Mouse (Mus musculus): ENCODE data around the gene Slc16a6.
"Not testable (repeated sequence)": the region's sequence is repeated elsewhere in the genome, so short reads cannot be mapped to it uniquely, and the experiment has no call there.

Gene Slc16a6

DNA sequence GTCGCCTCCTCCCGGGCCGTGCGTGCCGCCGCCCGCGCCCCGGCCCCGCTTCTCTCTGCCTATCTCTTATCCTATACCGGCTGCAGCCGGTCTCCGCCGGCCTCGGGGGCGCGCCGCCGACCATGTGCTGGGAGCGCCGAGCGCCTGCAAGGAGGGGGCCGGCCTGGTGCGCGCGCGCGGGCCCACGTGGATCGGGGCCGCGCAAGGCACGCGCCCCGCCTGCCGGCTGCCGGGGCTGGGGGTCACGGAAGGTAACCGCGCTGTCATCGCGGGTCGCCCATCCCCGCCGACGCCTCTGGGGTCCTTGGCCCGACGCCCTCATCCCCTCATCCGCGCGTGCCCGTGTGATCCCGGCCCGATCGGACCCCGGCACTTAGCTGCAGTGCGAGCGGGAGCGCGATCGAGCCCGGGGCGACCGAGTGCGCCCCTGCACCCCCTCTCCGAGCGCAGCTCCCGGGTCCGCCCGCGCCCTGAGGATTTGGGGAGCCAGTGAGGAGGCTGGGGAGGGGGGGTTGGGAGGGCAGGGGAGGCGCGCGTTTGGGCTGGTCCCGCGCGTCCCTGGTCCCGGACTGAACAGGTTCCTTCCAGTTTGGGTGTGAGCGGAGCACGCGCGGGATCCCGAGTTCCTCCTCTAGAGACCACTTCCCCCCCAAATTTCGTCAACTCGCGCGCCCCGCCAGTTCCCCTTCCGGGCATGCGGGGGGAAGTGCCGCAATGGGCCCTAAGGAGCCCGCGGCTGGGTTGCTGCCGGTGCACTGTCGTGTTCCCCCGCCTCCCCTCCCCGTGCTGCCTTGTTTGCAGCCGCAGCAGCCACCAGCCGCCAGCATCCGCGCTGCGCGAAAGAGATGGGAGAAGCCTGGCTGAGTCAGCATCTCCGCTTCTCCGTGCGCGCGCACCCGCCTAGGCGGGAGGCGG, at the start of gene Slc16a6, which contains the start of gene Arsg:
Slc16a6 (minus strand) TSS at position 428 of the 915 bp plus-strand sequence.
Arsg (plus strand) TSS at position 204 of the 915 bp plus-strand sequence.
- no peak for DNase-seq (ENCODE audit: extremely low read depth, insufficient read length, low spot score)

DNA sequence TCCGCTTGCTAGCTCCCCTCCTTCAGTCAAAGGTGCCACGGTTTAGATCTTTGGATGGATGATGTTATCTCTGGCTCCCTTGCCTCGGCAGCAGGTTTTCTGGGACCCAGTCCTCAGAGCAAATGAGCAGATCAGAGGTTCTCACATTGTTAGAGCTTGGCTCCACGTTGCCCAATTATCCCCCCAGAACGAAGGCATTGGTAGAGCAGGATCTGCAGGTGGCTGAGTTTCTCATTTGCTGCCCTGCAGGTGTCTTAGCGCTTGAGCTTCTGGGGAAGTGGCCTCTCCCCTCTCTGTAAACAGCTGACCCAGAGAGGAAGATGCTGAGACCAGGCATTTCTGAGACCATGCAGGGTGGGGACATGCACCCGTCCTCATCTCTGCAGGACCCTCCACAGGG, 47.6 kb upstream of the Slc16a6 start:
- DNase-seq (ENCODE audit: extremely low read depth, insufficient read length, low spot score) = no peak

DNA sequence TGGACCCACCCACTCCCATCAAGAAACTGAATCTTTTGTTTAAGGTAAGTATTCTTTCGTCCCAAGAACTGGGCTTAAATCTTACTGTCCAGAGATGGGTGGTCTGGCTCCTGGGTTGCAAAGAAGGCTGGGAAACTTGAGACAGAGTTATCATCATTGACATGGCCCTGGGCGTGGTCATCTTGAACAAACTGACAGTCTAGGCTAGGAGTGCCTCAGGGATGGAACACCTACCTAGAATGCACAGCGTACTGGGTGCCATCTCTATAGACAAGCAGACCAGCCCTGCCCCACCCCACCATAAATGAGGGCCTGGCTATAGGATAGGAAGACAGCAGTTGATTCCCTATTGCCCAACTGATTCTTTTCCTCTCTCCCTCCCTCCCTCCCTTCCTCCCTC, 44.4 kb upstream of the Slc16a6 start:
- no peak for DNase-seq (ENCODE audit: extremely low read depth, insufficient read length, low spot score)

DNA sequence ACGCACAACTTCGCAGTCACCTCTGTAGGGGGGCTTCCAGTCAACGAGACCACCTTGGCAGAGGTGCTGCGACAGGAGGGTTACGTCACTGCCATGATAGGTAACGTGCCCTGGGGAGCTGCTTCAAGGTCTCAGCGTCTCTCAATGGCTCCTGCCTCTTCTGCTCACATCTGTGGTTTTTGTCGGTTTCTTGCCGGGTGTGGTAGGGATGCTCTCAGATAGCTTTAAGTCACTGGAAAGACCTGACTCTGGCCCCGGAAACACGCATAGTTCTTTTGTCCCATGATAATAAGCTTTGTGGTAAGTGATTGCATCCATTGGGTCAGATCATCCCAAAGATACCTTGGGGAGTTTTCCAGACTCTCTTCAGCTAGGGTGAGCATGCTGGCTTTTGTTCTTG, 43.9 kb upstream of the Slc16a6 start:
- no peak for DNase-seq (ENCODE audit: extremely low read depth, insufficient read length, low spot score)

DNA sequence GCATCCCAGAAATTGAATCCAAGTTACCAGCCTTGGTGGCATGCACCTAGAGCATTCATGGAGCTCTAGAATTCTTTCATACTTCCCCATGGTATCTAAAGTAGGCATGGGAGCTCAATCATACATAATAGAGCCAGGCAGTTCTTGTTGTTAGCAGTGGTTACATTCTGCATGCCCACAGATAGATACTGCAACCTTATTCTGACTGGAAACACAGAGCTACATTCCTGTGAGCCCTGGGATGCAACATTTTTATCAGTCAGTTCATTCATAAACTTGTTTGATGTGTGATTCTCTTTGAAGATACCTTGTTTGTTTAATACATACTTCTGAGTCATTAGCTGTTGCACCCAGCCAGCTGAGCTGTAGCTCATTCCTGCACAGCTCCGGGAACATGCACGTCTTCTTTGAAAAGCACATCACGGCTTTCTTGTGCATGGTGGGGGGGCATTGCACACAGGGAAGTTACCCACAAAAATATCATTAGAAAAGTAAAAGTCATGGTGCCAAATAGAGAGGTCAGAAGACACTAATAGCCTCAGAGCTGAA, 40.7 kb upstream of the Slc16a6 start:
- DNase-seq (ENCODE audit: extremely low read depth, insufficient read length, low spot score) = no peak

DNA sequence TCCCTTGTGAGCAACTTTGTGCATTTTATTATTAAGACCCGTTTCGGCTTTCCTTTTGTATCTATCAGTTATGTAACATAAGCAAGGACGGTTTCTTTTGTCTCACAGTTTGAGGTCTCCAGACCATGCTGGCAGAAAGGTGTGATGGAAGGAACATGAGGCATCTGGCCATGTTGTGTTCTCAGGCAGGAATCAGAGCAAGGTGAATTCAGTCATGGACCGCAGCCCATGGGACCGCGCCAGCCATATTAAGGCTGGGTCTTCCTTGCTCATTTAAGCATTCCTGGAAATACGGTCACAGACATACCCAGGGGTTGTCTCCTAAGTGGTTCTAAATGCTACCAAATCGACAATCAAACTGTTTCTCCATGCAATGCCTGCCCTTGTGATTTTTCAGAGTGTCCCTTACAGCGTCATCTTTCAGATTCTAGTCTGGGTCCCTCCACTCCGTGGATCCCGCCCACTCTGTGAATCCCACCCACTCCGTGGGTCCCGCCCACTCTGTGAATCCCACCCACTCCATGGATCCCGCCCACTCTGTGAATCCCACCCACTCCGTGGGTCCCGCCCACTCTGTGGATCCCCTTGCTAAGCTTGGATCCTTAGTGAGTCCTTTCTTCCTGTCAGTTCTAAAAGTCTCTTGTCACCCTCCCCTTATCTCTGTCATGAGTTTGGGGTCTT, 39.7 kb upstream of the Slc16a6 start:
- no peak for DNase-seq (ENCODE audit: extremely low read depth, insufficient read length, low spot score)

DNA sequence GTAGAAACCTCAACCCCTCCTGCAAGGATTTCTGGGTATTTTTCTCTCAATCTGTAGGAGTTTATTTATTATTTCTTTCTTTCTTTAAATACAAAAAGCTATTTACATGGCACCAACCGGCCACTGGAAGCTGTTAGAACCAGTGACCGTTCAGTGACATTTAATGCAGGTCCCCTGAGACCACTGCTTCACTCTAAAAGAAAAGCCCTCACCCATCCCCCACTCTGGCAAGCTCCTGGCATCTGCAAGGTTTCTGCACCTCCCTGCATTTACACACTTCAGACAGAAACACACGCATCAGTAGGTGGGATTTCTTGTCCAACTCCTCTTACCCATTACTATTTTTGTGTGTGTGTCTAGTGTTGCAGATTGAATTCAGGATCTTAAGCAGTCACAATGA, 33.7 kb upstream of the Slc16a6 start:
- no peak for DNase-seq (ENCODE audit: extremely low read depth, insufficient read length, low spot score)

DNA sequence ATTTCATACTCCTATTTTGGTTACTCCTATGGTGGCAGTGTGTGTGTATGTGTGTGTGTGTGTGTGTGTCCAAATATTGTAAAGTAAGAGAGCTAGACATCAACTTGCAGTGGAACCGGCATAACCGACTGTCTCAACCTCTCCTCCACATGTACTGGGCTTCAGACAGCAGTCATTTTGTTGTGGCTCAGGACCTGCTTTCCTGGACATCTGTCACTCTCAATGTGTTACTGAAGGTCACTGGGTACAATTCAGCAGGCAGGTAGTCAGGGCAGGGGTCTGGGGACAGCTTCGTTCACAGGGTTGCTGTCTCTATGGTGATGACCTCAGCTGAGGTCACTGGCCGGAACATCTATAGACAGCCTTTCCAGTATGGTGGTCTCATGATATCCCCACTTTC, 32.4 kb upstream of the Slc16a6 start:
- no peak for DNase-seq (ENCODE audit: extremely low read depth, insufficient read length, low spot score)

DNA sequence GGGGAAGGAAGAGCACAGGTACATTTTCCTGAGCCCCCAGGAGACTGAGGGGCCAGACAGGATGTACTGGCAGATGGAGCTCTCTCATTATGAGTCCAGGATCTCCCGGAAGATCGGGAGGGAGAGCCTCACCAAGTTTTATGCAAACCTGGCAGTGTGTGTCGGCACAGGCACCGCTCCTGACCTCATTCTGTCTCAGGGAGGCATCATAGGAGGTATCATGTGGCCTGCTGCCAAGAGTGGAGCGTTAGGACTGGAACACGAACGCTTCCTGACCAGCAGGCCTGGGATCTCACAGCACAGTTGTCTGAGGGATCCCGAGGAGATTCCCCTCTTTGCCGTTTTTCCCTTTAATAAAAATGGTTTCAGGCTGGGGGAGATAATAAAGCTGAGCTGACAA, 31.6 kb upstream of the Slc16a6 start:
- DNase-seq (ENCODE audit: extremely low read depth, insufficient read length, low spot score) = no peak

DNA sequence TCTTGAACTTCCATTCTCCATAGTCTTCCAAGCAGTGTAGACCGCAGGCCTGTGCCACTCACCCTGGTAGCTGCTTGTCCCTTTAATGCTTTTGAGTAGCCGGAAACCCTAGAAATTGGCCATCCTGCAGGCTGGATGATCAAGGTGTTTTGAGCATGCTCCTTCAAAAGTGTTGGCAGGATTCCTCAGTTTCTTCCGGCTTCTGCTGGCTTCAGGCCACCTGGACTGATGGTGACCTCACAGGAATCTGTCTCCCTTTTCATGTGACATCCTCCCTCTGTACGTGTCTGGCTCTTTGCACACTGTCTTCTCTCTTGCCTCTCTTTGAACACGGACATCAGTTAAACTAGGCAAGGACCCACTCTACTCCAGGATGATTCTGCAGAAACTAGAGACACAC, 26.8 kb upstream of the Slc16a6 start:
- no peak for DNase-seq (ENCODE audit: extremely low read depth, insufficient read length, low spot score)

DNA sequence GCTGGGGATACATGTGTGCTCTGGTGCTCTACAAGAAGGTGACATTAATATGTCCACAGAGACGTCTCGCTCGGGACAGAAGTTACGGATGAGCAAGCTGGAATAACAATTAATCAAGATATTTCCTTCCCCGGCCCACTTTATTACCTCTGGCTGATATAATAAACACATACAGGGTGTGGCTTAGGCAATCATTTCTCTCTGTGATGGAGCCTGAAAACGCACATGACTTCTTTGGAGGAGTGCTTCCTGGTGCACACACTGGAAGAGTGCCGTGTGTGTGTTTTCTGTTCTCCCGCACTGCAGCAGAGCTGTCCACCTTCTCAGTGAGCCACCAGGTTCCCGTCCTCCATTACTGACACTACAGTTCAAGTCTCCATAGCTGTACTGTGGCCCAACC, 24.6 kb upstream of the Slc16a6 start:
- no peak for DNase-seq (ENCODE audit: extremely low read depth, insufficient read length, low spot score)

DNA sequence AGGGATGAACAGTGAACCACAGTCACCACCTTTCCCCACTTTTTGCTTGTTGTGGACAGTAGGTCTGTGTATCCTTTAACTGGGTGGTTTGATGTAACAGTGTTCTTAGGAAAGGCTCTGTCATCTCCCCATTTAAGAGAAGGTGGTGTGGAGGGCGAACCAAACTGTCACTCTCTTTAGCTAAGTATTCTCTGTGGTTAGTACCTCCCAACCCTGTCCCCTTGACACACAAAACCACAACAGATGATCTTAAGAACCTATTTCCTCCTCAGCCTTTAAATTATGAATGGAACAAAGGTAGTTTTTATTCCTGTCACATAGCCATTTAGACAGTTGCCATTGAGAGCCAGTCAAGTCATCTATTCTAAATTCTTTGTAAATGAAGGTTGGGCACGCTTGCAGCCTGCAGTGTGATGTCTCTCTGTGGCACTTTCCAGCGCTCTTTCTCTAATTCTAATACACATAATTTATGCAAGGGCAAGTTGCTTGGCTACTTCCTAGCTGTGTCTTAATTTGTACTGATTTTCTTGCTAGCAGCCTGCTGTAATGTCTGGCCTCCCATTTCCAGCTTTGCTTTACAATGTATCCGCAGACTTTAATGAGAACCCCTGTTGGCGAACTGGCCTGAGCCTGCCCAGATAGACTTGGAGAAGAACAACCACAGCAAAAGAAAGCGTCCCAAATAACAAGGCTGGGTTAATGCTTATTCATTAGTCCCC, 23.8 kb upstream of the Slc16a6 start:
- no peak for DNase-seq (ENCODE audit: extremely low read depth, insufficient read length, low spot score)

DNA sequence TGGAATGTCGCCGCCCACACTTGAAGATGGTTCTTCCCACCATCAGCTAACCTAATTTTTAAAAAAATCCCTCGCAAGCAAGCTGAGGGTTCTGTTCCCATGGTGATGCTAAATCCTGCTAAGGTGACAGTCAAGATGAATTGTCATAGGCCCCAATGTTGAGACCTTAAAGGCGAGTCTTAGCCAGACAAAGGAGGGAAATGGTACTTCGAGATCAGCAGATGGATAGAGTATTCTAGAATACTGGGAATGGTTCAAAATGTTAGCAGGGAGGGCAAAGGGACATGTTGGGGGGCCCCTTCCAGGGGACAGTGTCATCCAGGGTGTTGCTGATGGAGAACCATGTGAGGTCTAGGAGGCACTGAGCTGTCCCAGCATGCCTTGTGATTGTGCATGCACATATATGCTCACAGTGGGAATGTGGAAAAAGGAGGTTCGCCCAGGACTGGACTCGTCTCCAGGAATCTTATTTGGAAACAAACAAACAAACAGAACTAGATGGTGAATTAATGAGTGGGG, 23.1 kb upstream of the Slc16a6 start:
- DNase-seq (ENCODE audit: extremely low read depth, insufficient read length, low spot score) = no peak

DNA sequence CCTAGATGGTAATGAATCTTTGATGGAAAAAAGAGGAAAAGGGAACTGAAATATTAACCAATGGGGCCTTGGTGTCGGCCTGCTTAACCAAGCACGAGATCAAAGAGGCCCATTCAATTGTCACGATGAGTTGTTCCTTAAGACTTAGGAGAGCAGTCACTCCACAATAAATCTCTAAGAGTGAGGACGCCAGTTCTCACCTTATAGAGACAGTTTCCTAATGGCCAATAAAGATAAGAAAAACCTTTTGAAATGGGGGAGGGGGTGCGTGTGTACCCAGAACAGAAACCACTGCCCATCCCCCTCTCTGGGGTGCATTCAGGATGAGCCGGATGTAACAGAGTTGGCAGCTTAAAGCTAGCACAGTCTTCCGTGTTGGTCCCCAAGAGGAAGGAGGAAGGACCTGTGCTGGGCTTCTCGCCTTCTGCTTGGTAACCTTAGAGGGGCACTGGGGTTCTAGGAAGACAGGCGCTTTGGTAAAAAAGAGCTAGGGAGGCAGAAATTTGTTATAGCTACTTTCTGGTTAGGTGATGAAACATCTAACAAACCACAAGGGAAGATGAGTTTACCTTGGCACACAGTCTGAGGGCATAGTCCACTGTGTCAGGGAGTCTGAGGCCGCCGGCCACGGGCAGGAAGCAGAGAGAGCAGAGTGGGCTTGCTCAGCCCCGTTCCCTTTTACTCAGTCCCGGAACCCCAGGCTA, 22.5 kb upstream of the Slc16a6 start:
- no peak for DNase-seq (ENCODE audit: extremely low read depth, insufficient read length, low spot score)

DNA sequence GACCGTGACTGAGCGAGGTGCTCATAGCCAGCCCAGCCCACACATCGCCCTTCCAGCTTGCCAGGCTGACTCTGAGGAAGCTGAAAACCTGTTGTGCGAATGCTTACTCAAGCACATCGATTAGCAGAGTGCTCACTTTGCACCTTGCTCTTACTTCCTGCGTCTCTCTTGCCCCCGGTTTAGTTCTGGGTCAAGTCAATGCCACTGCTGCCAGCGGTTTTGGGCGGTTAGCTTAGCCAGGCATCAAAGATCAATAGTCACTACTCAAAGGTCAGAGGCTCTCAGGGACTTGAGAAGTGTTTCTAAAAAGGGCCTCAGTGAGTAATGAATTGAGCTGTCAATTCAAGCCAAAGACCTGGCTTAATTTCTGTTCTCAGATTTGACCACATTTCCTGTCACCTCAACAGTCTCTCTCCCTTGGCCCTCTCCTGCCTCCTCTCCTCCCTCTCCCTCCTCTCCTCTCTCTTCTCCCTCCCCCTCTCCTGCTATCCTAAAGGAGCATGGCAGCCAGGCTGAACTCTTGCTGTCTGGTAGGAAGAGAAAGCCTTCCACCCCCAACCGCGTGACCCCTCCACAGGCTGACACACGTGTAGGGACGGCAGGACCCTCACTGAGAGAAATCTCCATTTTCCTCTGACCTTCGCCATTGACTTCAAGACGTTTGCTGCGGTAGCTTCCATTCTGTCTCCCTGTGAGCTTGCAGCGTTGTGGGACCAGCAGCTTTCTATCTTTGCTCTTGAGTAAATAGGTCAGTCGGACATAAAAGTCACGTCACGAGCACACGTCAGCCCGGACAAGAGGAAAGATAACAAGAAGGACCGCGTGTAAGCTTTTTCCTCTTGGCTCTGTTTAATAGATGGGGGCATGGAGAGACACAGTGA, 21.7 kb upstream of the Slc16a6 start:
- no peak for DNase-seq (ENCODE audit: extremely low read depth, insufficient read length, low spot score)

DNA sequence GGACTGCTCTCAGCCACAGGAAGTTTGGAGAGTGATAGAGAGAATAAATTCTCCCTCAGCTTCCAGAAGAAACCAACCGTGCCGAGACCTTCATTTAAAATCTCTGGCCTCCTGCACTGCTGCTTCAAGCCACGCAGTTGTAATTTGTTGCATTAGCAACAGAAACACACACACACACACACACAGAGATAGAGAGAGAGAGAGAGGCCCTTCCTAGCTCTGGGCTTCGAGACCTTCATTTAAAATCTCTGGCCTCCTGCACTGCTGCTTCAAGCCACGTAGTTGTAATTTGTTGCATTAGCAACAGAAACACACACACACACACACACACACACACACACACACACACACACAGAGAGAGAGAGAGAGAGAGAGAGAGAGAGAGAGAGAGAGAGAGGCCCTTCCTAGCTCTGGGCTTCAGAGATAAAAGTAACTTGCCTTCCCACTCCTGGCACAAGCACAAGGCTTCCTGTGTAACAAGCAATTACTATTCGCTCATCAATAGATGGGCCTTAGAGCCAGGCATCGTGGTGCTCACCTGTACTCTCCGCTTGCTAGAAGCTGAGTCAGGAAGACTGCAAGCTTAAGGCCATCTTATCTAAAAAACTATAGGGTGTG, 19.6 kb upstream of the Slc16a6 start:
- DNase-seq (ENCODE audit: extremely low read depth, insufficient read length, low spot score) = not testable (repeated sequence)

DNA sequence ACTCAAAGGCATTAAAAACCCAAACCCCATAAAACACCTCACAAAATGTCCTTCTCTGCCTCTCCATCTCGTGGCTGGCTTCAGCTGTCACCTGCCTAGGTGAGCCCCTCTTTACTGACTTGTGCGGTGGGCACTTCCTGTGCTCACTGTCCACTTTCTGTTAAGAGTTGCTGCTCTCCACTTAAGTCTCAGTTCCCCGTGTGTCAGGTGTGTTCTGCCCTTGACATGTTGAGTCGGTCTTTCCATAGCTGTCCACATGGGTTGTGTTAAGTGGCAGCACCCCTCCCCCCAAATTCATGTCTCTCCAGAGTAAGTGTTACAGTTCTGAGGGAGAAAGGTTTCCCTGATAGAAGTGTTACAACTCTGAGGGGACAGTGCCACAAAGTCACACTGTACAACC, 18.4 kb upstream of the Slc16a6 start:
- DNase-seq (ENCODE audit: extremely low read depth, insufficient read length, low spot score) = no peak

DNA sequence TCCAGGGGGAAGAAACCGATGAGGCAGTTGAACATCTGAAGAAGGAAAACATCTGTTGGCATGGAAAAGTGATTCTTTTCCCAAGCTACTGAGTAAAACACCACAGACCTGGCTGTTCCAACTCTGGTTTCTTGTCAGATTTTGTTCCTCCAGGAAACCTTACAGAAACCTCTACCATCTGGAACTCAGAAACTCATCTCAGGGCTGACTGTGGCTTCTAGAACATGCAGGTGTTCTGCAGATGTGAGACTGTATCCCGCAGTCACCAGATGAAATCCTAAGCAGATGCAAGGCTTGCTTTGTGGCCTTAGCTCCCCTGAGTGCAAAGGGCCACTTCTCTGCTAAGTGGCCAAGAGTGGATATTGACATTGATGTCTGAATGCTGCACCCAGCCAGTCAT, 16.4 kb upstream of the Slc16a6 start:
- DNase-seq (ENCODE audit: extremely low read depth, insufficient read length, low spot score) = no peak

Data from 3134 (cell line).